Mouse (Mus musculus): ENCODE data around the gene Vezt.

GRCm38 (mm10) chr10:94038366-94039260 is 3.0 kb upstream of the Vezt start:
- no peak for TF ChIP-seq CTCF (conservative IDR thresholded peaks at IDR 0.05; ENCODE audit: low read length)
- TF ChIP-seq NANOG (IDR thresholded peaks at IDR 0.05; ENCODE audit: borderline replicate concordance, low read length) = no peak
- TF ChIP-seq POU5F1 (IDR thresholded peaks at IDR 0.05; ENCODE audit: borderline replicate concordance, low read length) = no peak

Data from E14TG2a.4 (cell line).